Mouse (Mus musculus) retina, postnatal 7 days (tissue): Measurements from ENCODE around the gene Nek7.

Experiments used
- DNase-seq: peaks from one replicate; pipeline ENCODE4 v3.0.0-alpha.2; 2012; ENCODE audit warnings: low read depth, low spot score

Gene Nek7

DNA sequence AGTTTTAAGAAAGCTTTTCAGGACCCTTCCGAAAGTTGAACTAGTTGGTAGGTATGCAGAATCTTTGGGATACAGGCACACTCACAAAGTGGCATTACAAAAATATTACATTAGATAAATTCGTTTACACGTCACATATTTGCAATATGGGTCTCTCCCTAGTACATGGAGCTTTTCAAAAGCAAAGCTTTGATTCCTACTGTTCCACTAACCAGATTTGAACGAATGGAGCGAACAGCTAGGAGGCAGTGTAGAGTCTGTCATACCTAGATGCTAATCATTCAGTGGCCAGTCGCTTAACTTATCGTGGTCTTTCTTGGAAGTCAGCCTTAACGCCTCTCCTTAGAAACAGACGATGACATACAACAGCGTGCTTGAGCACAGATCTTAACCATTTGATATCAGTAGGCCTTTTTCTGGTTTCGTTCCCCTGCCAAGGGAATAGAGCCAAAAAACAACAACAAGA is at the start of gene Nek7:
Gene Nek7, minus strand, starts transcription at position 146 of the 466 bp plus-strand sequence.
- DNase-seq = no peak

DNA sequence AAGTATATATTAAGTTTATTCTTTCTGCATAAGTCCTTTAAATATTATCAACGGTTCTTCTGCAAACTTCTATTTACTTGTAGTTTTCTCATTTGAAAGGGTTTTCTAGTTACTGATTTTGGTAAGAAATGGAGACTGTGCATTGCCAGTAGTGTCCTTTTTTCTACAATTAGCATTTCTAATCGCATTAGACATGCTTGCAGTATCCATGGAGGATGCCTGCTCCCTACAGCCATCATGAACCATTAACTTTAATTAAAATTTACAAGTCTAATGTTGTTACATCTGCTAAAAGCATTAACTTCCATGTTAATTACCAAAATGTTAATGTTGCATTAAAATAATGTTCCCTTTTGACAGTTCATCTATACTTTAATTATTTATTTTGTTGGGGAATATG is 42.4 kb upstream of the Nek7 start:
- DNase-seq = no peak

DNA sequence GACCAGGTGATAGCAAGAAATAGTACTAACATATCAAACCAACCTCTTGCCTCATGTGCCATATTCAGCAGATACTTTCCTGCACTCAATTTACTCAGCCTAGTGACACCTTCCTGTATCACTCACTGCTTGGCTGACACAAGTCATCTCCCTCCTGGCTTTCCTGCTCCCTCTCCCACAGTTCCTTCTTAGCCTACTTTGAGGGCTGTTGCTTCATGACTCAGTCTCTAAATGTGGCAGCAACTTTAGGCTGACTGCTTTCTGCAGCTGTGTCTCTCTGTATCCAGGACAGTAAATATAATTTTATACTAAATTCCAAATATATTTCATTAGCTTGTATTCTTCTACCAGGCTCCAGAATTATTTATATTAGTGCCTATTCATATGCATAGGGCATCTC is 34.3 kb upstream of the Nek7 start:
- DNase-seq = no peak

DNA sequence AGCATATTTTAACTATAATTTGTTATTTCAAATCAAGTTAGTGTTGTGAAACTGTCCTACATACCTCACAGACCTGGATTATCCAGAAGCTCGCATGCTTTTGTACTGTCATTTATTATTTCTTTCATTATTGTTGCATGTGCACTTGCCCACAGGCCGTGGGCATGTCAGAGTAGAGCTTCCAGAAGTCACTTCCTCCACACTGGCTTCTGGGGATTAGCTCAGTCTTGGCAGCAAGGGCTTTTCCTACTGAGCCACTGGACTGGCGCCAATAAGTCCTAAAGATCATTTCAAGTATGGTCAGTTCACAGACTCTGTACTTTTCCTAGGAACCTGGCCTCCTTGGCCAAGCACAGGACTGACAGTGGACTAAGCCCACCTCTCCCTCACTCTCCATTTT is 25.1 kb upstream of the Nek7 start:
- DNase-seq = no peak

DNA sequence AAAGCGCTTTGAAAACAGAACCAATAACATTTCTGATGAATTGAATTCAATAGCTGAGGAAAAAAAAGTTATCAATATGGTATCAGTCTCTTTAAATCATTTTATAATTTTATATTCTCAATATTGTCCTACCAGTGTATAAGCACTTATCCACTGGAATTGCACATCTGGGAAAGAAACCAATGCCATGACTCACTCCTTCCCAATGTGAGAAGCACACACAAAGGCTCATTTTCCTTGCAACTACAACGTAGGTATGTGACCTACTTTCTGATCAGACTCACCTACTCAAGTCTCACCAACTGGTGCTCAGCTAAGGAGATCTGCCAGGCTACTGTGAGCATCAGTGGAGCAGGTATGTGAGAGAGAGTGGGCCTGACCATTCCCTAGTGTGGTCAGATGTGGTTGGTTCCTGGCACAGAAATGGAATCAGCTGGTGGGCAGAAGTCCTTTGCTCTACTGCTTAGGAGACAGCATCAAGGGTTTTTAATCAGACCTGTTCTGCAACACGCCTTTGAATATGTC is 23.4 kb upstream of the Nek7 start:
- no peak for DNase-seq

DNA sequence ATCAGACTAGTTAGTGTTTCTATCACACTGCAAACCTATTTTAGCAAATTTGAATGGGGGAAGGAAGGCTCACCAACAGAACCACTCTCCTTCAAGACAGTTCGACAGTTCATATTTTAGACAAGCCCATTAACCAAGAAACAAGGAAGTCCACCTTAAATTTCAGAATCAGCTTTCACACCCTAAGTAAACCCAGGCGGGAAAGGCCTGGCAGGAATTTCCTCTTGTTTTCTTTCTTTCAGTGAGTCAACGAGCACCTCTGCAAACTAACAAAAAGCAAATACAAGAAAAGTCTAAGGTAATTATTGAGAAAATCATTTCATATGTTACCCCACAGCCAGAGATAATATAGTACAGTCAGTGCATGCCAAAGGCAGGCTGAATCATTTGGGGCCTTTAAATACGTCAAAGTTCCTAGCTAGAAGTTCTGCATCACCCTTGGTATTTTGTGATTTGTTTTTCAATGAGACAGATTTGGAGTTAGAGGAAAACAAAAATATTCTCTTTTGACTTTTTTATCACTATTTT is 21.1 kb upstream of the Nek7 start:
- DNase-seq = no peak

DNA sequence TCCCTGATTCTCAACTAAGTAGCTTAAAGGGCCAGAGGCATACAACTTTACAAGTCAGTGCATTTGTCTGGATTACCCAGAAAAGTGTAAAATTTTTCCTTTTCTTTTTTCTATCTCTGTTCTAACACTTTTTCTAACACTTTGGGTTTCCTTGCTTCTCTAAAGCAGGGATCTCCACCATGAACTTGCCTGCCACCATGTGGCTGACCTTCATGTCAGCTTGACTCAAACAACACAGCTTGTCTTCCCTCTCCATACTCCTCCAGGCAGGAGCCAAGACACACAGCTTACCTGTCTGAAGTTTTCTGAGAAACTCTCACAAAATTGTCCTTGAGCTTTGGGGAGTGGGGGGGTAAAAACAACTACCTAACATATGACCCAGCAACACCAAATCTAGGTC is 17.9 kb upstream of the Nek7 start:
- no peak for DNase-seq

DNA sequence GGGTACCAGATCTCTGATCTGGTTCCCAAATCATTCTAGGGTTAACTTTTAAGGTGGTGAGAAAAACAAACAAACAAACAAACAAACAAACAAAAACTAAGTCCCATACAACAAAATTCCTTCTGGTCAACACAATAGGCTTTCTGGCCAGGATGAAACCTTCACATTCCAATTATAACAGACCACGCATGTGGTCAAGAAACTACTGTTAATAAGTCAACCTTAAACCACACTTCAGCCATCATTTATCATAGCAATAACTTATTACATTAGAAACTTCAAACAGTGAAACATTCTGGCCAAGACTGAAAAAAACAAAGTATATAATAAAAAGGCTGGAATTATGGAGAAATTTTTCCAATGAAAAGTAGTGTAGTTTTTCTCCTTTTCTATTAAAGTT is 14.6 kb upstream of the Nek7 start:
- no peak for DNase-seq

DNA sequence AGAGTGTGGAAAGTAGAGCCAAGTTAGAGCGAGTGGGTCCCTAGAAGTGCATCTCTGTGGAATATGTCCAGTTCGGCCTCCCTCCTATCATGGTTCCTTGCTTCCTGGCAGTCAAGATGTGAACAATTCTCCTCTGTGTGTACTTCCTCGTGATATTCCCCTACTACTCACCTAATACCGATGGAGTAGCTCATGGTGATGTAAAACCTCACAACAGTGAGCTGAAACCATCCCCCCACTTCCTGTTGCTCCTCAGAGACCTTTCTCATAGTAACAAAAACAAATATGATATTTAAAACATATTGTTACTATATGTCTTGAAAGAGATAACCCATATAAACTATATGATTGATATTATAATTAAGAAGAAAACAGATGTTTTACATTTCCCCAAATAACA is 9.0 kb upstream of the Nek7 start:
- DNase-seq = no peak

DNA sequence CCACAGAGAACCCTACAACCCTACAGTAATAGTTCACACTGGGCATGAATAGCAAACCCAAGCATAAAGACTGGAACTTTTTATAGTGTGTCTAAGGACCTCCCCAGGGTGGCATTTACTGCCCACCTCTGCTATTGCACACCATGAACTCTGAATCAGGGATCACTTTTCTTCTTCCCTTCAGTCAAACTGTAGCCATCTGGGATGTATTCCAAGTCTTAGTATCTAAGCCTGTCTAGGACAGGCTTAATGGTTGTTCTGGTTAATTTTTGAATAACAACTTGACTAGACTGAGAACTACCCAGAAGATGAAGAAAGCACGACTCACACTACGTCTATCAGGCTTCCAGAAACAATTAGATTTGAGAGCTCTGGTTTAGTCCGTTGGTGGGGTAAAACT is 8.5 kb upstream of the Nek7 start:
- no peak for DNase-seq

DNA sequence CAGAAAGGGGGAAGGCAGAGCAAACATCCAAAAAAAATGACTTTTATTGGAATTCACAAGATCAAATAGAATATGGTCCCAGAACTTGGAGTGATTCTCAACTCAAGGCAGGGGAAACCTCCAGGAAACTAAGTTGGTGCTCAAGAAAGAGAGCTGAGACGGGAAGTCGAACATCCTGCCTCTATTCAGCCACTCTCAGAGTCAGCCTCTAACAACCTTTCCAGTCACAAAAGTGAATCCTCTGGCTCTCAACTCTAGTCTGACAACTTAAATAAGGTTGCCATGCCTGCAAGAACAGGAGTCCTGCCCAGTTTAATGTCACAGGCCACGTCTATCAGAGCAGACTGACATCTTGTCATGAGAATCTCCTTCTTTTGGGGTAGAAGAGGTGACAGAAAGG is 7.9 kb upstream of the Nek7 start:
- no peak for DNase-seq

DNA sequence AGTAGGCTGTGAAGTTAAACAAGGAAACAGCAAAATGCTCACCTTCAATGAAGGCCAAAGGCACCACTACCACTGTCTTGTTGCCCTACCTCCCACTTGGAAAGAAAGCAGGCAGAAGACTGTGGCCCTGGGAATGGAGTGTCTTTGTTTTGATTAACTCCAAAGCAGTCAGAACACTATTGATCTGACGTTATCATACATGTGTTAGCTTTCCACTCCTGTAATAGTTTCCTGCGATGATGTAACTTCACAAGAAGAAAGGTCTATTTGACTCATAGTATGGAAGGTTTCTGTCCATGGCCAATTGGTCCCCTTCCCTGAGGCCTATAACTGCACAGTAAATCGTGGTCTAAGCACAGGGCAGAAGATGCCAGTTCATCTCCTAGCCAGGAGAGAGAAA is 6.3 kb upstream of the Nek7 start:
- DNase-seq = no peak

DNA sequence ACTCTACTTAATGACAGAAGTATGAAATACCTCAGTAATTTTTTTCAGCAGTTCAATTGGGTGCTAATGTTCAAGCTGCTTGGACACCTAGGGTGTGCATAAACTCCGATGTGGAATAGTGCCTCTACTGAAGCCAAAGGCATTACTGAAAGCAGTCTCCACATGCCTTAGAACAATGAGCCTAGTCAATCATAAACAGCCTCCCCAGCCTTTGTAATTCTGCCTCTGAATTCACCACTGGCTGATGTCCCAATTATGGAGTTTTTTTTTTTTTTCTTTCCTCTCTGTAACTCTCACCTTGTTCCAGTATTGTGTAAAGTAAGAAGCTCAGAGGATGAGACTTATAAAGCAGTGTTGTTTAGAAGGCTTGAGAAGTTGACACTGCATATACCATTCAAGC is 3.9 kb upstream of the Nek7 start:
- no peak for DNase-seq

DNA sequence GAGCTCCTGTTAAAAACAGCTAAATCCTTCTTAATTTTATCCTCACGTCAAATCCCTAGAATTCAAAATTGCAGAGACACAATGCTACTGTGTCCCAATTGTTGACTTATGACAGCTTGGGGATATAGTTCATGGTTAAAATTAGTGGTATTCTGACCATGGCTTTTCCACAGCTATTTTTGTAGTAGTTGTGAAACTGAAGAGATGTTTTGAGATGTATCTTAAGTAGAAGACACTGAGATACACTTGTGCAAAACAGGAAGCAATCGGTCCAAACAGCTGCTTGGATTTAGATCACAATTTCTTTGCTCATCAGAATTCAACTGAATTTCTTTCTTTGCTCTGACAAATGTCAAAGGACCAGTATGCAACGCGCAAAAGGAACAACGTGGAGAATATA is 2.9 kb upstream of the Nek7 start:
- DNase-seq = no peak

DNA sequence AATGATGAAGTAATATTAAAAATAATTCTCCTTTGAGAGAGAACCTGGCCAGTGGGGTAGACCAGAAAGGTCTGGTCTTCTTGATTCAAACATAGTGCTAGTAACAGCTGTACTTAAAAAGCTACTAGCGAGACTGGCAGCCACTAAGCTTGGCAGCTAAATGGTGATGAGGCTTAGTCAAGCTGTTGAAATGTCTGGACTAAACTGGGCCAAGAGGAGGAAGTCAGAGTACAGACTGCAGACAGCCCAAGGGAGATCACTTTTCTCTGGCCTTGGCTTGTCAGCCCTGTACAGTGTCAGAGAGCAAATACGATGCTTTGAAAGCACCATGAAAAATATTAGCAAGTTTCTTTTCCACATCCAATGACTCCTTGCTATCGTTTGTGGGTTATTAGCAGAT is 2.5 kb upstream of the Nek7 start:
- no peak for DNase-seq

DNA sequence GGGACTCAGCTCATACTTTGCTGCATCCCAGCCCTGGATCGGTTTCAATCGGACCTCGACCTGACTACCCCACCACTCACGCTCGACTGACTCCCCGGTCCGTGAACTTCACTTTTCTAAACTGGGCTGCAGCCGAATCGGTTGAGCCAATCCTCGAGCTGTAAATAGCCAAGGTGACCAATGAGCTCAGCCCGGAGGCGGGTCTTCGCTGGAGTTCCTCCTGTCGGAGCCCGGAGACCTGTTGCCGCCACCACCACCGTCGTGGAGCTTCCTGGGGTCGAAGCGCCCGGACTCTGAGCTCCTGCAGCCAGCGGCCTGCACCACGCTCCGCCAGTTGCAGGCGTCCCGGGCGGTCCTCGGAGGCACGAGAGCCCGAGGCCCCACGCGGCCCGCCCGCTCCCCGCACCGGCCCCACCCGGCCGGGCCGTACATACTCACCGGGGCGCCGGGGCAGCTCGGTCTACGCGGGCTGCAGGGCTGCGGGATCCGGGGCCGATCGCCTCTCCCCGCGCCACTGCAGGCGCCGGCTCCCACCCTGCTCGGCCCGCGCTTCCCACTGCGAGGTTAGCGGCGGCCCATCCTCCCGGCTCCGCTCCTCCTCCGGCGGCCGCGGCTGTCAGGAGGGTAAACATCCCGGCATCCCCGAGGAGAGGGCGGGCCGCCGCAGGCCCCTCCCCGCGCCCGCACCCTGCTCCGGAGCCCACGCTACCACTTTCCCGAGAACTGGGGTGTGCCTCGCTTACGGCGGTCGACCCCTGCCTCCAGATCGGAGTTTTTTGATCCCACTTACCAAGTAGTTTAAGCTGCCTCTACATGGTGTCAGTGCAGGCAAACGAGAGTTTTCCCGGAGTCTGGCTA is 598 bp downstream of the Nek7 start:
- DNase-seq = peak; percentile 83

DNA sequence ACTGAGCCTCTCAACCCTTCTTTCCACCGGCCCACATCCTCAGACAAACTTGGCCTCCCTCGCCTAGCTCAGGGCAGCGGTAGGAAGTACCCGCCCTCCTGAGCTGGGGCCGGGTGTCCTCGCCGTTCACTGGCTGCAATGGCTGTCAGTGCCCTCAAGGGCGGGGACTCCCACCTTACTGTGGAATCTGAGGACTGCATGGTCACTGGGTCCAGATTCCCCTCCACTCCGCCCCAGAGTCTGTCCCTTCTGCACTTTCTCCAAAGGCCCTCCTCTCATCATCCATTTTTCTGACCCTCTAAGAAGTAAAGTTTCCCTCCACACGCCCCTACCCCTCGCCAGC is 2.0 kb downstream of the Nek7 start:
- DNase-seq = peak; percentile 47

DNA sequence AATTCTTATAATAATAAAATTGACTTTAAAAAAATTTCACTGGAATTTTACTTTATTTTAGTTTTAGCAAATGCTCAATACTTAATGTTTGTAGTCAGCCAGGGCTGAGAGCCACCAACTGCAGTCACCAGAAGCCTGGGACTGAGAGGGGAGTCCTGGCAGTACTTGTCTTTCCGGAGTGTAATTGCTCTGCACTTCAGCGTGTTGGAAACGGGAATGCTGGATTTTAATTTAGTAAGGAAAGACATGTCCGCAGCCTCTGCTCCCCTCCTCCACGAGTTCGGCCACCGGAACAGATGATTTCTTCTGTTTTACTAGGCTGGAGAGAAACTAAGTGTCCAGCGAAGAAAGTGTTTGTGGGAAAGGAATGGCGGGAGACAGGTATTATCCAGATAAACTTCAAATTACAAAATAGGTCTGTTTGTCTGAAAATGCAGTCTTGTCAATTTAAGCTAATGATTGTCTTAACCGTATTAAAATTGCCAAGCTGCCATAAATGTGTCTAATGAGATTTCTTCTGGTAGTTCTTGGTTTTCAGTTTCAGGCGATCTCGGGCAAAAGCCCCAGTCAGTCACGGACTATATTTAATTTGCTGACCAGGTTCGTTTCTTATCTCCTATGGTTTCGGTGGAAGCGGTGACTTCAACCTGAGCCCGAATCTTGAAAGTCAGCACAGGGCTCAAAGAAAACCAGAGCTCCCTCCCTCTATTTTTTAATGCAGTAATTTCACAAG is 2.5 kb downstream of the Nek7 start:
- no peak for DNase-seq

DNA sequence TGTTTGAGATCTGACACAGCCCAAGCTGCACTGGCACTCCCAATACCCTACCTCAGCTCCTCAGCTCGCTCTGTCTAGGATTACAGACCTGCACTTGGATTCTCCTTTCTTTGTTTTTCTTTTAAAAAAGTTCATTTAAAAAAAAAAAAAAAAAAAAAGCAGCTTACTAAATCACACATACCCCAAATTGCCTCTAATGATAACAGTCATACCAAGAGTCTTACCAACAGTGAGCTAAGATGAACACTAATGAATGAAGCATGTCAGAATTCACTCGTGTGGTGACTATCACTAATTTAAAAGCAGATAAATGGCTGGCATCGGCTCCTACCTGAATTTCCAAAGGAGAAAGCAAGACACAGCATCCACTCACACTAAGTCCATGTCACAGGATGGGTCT is 4.6 kb downstream of the Nek7 start:
- no peak for DNase-seq

DNA sequence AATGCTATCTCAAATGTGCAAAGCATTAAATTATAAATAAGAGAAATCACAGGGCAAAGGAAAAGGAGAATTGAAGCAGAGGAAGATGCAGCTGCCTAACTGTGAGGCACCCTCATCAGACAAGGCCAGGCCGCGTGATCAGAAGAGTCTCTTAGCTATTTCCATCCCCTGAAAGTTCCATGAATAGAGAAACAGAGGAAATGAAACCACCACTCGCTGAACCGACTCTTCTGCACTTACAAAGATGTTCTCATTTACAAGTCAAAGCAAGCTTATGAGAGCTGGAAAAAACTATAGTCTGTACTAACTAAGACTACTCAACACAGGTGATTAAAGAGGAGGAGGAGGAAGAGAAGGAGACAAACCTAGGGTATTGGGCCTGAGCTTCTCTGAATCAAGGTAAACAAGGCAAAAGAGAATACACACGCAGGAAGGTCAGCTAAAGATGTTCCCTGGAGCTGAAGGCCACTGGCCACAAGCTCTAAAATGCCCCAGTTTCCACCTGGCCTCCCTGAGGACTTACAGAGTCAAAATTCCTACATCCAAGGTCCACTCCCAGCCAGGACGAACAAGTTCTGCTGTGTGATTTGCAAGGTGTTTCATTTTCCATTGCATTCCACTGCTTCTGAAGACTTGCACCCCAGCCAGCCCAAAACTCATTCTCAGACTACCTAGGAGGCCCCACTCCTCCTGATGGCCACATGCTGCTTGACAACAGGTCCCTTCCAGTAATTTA is 5.2 kb downstream of the Nek7 start:
- DNase-seq = no peak

DNA sequence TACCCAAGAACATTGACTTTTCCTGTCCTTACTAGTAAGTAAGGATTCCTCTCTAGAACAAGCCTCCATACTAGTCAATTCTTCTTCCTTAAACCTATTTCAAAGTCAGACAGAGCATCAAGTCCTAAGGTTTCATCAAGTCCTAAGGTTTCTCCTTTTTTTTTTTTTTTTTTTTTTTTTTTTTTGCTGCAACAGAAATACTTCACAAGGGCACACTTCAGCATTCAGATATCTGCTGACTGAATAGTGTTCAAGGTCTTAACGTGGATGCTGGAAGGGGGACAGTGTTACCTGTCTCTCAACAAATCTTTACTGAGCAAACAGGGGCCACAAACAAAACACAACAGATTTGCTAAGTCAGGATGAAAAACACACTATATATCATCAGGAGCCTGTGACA is 7.8 kb downstream of the Nek7 start:
- no peak for DNase-seq

DNA sequence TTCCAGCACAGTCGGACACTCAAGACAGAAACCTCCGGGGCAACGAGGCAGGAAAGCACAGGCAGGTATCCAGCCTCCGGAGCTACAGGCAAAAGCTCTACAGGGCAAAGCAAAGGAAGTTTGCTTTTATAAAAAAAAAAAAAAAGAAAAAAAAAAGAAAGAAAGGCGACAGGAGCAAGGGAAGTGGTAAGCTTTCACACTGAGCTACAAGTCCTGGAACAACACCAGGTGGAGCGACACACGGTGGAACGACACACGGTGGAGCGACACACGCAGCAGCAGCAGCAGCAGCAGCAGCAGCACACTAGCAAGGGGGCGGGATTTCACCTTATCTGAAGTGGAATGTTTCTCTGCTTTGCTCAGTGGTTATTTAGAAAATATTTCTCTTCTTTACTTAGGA is 10.8 kb downstream of the Nek7 start:
- no peak for DNase-seq
